Mouse (Mus musculus): ENCODE measurements around the gene Mamld1.
"Not testable (repeated sequence)": the region's sequence is repeated elsewhere in the genome, so short reads cannot be mapped to it uniquely, and the experiment has no call there.

The Mamld1 gene

DNA sequence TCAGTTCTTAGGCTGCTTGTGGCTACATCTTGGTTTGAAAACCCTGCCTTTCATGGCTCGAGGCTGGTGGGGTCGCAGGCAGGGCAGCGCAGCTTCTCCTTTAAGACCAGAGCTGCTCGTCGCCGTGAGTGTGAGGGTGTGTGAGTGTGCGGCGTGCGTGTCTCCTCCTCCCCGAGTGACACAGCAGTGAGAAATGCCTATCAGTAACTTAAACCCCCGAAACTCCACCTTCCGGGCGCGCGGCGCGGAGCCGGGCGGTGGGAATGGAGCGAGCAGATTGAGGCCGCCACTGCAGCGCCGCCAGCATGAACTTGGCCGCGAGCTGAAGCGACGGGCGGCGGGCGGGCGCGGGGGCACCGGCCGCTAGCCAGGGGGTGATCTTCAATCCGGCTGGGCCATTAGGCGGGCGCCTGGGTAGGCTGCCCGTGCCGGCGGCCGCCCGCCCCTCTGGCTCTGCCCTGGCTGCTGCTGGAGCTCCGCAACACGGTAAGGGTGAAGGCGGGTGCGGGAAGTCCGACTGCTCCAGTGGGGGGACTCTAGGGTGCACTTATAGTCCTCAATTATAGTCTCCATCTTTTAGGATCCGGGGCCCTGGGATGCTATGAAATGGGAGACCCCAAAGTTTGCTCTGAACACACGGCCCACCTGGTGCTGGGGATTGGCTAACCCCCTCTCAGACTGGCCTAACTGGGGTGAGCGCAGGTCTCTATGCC is at the start of gene Mamld1:
Gene Mamld1 (plus strand): TSS at position 393 of the 713 bp plus-strand sequence.
- DNase-seq = peak; percentile 34 to 45

- DNase-seq = no peak
Measured at GRCm38 (mm10) chrX:71024718-71025117, 25.3 kb upstream of the Mamld1 start.

DNA sequence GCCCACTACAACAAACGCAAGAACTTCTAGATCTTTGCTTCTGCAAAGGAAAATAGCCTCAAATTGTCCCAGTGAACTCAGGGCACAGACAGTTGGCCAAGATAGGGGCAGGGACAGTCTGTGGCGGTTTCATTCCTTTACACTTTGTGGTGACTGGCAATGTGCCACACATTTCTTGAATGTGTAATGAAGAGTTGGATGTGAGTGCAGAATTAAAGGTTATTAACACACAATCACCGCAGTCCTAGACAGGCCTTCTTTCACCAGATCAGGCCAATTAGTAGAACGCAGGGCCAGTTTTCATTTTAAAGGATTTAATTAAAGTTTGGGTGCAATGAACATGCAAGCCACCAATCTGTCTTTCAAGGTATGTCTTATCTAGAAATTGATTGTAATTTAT is 22.0 kb upstream of the Mamld1 start:
- DNase-seq = no peak

GRCm38 (mm10) chrX:71028976-71029375 is 21.1 kb upstream of the Mamld1 start:
- not testable (repeated sequence) for DNase-seq

- DNase-seq = no peak
Measured at GRCm38 (mm10) chrX:71050677-71051311, 738 bp downstream of the Mamld1 start.

- peak in 1 of 2 experiments; percentile 1 for DNase-seq
Measured at GRCm38 (mm10) chrX:71051361-71052114, 1.5 kb downstream of the Mamld1 start.

DNA sequence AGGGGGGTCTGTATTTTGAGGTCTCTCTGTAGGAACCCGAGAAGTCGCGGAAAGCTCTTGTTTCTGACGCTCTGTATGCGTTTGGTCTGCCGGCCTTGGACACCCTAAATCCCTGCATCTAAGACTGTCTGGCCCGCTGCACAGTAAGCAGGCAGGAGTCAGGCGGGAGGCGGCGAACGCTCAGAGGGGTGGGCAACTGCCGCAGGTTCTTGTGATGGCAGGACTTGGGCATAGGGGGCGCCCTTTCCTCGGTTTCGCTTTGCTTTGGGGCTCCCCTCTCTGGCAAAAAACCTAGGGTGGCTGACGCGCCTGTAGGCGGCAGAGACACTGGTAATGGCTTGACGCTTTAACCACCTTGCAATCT is 2.0 kb downstream of the Mamld1 start:
- DNase-seq = peak; percentile 21 to 42

- DNase-seq = peak in 1 of 2 experiments; percentile 2
Measured at GRCm38 (mm10) chrX:71052481-71053216, 2.6 kb downstream of the Mamld1 start.

- DNase-seq = no peak
Measured at GRCm38 (mm10) chrX:71053246-71053645, 3.2 kb downstream of the Mamld1 start.

- DNase-seq = no peak
Measured at GRCm38 (mm10) chrX:71056968-71057367, 6.9 kb downstream of the Mamld1 start.

DNA sequence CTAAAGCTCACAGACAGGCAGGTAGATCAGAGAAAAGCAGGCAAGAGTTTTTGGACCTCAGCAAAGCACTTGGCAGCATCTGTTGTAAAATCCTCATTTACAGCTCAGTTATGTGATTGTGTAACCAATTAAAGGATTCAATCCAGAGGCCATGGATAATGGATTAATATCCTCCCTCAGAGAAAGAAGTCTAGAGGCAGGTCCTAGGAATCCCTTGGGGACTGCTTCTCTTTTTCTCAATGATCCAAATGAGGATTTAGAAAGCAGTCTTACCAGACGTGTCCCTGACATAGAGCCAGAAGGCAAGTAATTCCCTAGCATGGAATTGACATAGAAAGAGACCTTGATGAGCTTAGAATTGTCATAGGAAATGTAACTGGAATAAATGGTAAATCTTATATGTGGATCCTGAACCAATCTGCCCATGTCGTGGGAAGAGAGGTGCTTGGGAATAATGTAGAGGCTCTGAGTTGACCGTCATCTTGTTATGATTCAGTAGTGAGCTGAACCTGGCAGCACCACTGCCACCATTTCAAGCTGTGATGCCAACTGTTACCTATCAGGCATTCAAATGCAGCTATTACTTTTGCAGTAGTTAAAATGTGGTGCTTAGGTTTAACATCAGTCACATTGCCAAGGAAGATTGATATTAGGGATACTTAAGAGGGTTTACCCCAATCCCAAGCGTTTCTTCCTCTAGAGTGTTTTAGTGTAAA is 35.2 kb downstream of the Mamld1 start:
- no peak for DNase-seq

- DNase-seq = no peak
Measured at GRCm38 (mm10) chrX:71087370-71088079, 37.5 kb downstream of the Mamld1 start.

DNA sequence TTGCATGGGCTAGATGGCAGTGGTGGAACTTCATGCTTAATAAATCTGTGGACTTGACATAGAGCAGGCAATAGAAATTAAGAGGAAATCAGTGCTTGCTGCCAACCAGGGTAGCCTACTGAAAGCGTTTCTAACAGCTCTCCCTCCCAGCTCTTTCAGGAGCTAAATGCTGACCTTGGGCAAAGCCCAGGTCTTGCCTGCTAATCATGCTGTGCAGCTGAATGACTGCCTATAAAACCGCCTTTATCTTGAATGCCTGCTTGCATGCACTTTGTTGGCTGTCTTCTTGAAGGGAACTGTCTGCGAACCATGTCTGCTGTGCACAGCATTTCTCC is 38.0 kb downstream of the Mamld1 start:
- no peak for DNase-seq

GRCm38 (mm10) chrX:71105820-71106219 is 55.8 kb downstream of the Mamld1 start:
- DNase-seq = no peak

- DNase-seq = no peak
Measured at GRCm38 (mm10) chrX:71106392-71106791, 56.3 kb downstream of the Mamld1 start.

GRCm38 (mm10) chrX:71108056-71108735 is 58.1 kb downstream of the Mamld1 start:
- DNase-seq = no peak

- no peak for DNase-seq
Measured at GRCm38 (mm10) chrX:71110333-71110732, 60.3 kb downstream of the Mamld1 start.

- DNase-seq = no peak
Measured at GRCm38 (mm10) chrX:71122359-71123293, 72.6 kb downstream of the Mamld1 start.

GRCm38 (mm10) chrX:71125013-71125412 is 75.0 kb downstream of the Mamld1 start:
- DNase-seq = no peak

DNA sequence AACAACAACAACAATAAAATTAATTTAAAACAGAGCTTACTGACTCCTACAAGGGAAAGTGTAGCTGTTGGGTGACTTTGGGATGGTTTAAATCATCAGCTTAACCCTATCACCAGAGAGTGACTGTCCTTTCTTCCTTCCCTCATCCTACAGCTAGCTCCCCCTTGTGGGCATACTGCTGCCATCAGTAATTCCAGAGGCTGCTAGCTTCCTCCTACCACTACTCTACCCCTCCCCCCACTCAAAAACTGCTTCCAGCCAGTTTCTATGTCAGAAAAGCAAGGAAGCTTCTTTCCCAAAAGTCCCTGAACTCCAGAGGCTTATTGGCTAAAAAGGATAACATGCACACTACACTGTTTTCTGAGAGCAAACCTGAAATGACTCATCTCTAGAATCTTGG is 81.4 kb downstream of the Mamld1 start:
- peak in 1 of 2 experiments; percentile 3 for DNase-seq

Data from kidney, adult 8-10 months (tissue).